Mouse (Mus musculus) kidney, embryonic 16.5 days (tissue): ENCODE measurements at regions not wholly inside any gene's neighbourhood (a gene's known extent, or its start where the extent isn't known, plus 50 kb on each side); places are given as distances from the start of the nearest gene placed in this dataset.

Experiments used
- ATAC-seq: fragments of 200-750 bp; cut with Nextera tagmentation; 2 replicates; pipeline ENCODE4 v1.8.0; 2017; ENCODE audit warnings: moderate TSS enrichment; ENCODE audit not compliant: low FRiP score, low TSS enrichment
- H3K27ac ChIP-seq: fragments of 300-500 bp; sonication (generic); 2 replicates; pipeline ENCODE4 v1.5.1; 2014; ENCODE audit warnings: low read length
- H3K27me3 ChIP-seq: fragments of 300-500 bp; sonication (generic); 2 replicates; pipeline ENCODE4 v1.6.1; 2014; ENCODE audit warnings: low read length, control low read depth, mixed read lengths; ENCODE audit not compliant: insufficient read depth
- H3K36me3 ChIP-seq: fragments of 300-500 bp; sonication (generic); 2 replicates; pipeline ENCODE4 v1.6.1; 2014; ENCODE audit warnings: low read length, control low read depth, mixed read lengths; ENCODE audit not compliant: insufficient read depth
- H3K4me1 ChIP-seq: fragments of 300-500 bp; sonication (generic); 2 replicates; pipeline ENCODE4 v1.6.1; 2014; ENCODE audit warnings: low read length, control low read depth, mixed read lengths; ENCODE audit not compliant: insufficient read depth
- H3K4me2 ChIP-seq: fragments of 300-500 bp; sonication (generic); replicated peaks from 2 replicates; pipeline ENCODE4 v1.6.1; 2014; ENCODE audit warnings: low read depth, low read length
- H3K4me3 ChIP-seq: fragments of 300-500 bp; sonication (generic); 2 replicates; pipeline ENCODE4 v1.5.1; 2014; ENCODE audit warnings: mild to moderate bottlenecking, low read length
- H3K9ac ChIP-seq: fragments of 300-500 bp; sonication (generic); replicated peaks from 2 replicates; pipeline ENCODE4 v1.6.1; 2014; ENCODE audit warnings: low read length
- H3K9me3 ChIP-seq: fragments of 300-500 bp; sonication (generic); 2 replicates; pipeline ENCODE4 v1.6.1; 2016; ENCODE audit warnings: low read length, control low read depth
- WGBS: fragments of 180-500 bp; shearing (Covaris S2); extraction: QIAGEN DNeasy Blood & Tissue Kit; methylation state at CpG from one replicate; pipeline ENCODE4 v1.1.7; 2014; 5-methylcytosine and 5-hydroxymethylcytosine counted together

- Histone ChIP-seq H3K4me1 (no peaks in the 10 kb centered on the region), H3K36me3 (no peaks in the 10 kb centered on the region), H3K4me2 (no peak overlapping the region), H3K27ac (no peak overlapping the region), H3K9ac (no peak overlapping the region), H3K27me3 (no peaks in the 10 kb centered on the region), H3K4me3 (no peak overlapping the region), H3K9me3 (no peaks in the 10 kb centered on the region)
- ATAC-seq: no peak
- 74% methylated on average over 1 of the region's 1 CpGs for WGBS
These were observed 292.9 kb upstream of the Cobl start for GRCm38 (mm10) chr11:12757677-12758076.

- no peaks in the 10 kb centered on the region for H3K27me3 ChIP-seq
- ATAC-seq: no peak
- H3K36me3 ChIP-seq: no peaks in the 10 kb centered on the region
- no peak overlapping the region for H3K27ac ChIP-seq
- H3K4me3 ChIP-seq: no peak overlapping the region
- H3K9me3 ChIP-seq: 0 out of 2 replicates have a peak, but pooled peaks cover 4% of the 10 kb centered on the region
- H3K4me2 ChIP-seq: no peak overlapping the region
- no peak overlapping the region for H3K9ac ChIP-seq
- H3K4me1 ChIP-seq: no peaks in the 10 kb centered on the region
- WGBS: 93% methylated on average over 1 of the region's 1 CpGs
These were observed 285.3 kb upstream of the Cobl start for GRCm38 (mm10) chr11:12750016-12750415.

GRCm38 (mm10) chr11:12749245-12749644, 284.5 kb upstream of the Cobl start:
- Histone ChIP-seq H3K4me2 (no peak overlapping the region), H3K9me3 (0 out of 2 replicates have a peak, but pooled peaks cover 4% of the 10 kb centered on the region), H3K4me1 (no peaks in the 10 kb centered on the region), H3K4me3 (no peak overlapping the region), H3K36me3 (no peaks in the 10 kb centered on the region), H3K27ac (no peak overlapping the region), H3K9ac (no peak overlapping the region), H3K27me3 (no peaks in the 10 kb centered on the region)
- ATAC-seq: no peak
- 81% methylated on average over 4 of the region's 4 CpGs for WGBS

- Histone ChIP-seq H3K27ac (no peak overlapping the region), H3K9ac (no peak overlapping the region), H3K9me3 (no peaks in the 10 kb centered on the region), H3K4me1 (no peaks in the 10 kb centered on the region), H3K4me2 (no peak overlapping the region), H3K4me3 (no peak overlapping the region), H3K27me3 (no peaks in the 10 kb centered on the region), H3K36me3 (no peaks in the 10 kb centered on the region)
- ATAC-seq: no peak
- 45% methylated on average over 2 of the region's 2 CpGs for WGBS
These were observed 277.4 kb upstream of the Cobl start for GRCm38 (mm10) chr11:12742159-12742523.

GRCm38 (mm10) chr11:12741418-12742158, 276.8 kb upstream of the Cobl start:
- 79% methylated on average over 3 of the region's 3 CpGs for WGBS

GRCm38 (mm10) chr11:12734274-12734673, 269.5 kb upstream of the Cobl start:
- H3K4me3 ChIP-seq: no peak overlapping the region
- no peak for ATAC-seq

More at GRCm38 (mm10) chr11:12741418-12742158, 276.8 kb upstream of the Cobl start:
- Histone ChIP-seq H3K36me3 (no peaks in the 10 kb centered on the region), H3K27me3 (no peaks in the 10 kb centered on the region), H3K4me1 (no peaks in the 10 kb centered on the region), H3K9ac (no peak overlapping the region), H3K4me2 (no peak overlapping the region), H3K9me3 (no peaks in the 10 kb centered on the region), H3K4me3 (no peak overlapping the region), H3K27ac (no peak overlapping the region)
- ATAC-seq: no peak

GRCm38 (mm10) chr11:12727293-12727692, 262.5 kb upstream of the Cobl start:
- H3K27ac ChIP-seq: no peak overlapping the region
- H3K4me1 ChIP-seq: no peaks in the 10 kb centered on the region
- H3K4me3 ChIP-seq: no peak overlapping the region
- no peaks in the 10 kb centered on the region for H3K9me3 ChIP-seq
- 90% methylated on average over 1 of the region's 1 CpGs for WGBS
- no peak for ATAC-seq
- no peaks in the 10 kb centered on the region for H3K27me3 ChIP-seq
- H3K36me3 ChIP-seq: no peaks in the 10 kb centered on the region
- H3K4me2 ChIP-seq: no peak overlapping the region
- H3K9ac ChIP-seq: no peak overlapping the region

More at GRCm38 (mm10) chr11:12734274-12734673, 269.5 kb upstream of the Cobl start:
- Histone ChIP-seq H3K27me3 (no peaks in the 10 kb centered on the region), H3K4me1 (no peaks in the 10 kb centered on the region), H3K36me3 (no peaks in the 10 kb centered on the region), H3K4me2 (no peak overlapping the region), H3K9me3 (no peaks in the 10 kb centered on the region), H3K9ac (no peak overlapping the region), H3K27ac (no peak overlapping the region)
- WGBS: 89% methylated on average over 1 of the region's 1 CpGs

- H3K9ac ChIP-seq: no peak overlapping the region
- WGBS: 76% methylated on average over 4 of the region's 4 CpGs
These were observed 261.7 kb upstream of the Cobl start for GRCm38 (mm10) chr11:12726492-12726891.

GRCm38 (mm10) chr11:12722320-12722719, 257.6 kb upstream of the Cobl start:
- no peaks in the 10 kb centered on the region for H3K36me3 ChIP-seq
- no peaks in the 10 kb centered on the region for H3K9me3 ChIP-seq
- 41% methylated on average over 1 of the region's 1 CpGs for WGBS
- H3K9ac ChIP-seq: no peak overlapping the region
- H3K4me3 ChIP-seq: no peak overlapping the region
- ATAC-seq: no peak
- no peak overlapping the region for H3K4me2 ChIP-seq
- H3K27me3 ChIP-seq: no peaks in the 10 kb centered on the region
- no peak overlapping the region for H3K27ac ChIP-seq
- H3K4me1 ChIP-seq: no peaks in the 10 kb centered on the region

More at GRCm38 (mm10) chr11:12726492-12726891, 261.7 kb upstream of the Cobl start:
- H3K4me2 ChIP-seq: no peak overlapping the region
- H3K27ac ChIP-seq: no peak overlapping the region
- H3K4me3 ChIP-seq: no peak overlapping the region
- no peak for ATAC-seq
- H3K9me3 ChIP-seq: no peaks in the 10 kb centered on the region
- H3K4me1 ChIP-seq: no peaks in the 10 kb centered on the region
- H3K27me3 ChIP-seq: no peaks in the 10 kb centered on the region
- H3K36me3 ChIP-seq: no peaks in the 10 kb centered on the region

GRCm38 (mm10) chr11:12720169-12720568, 255.4 kb upstream of the Cobl start:
- Histone ChIP-seq H3K9ac (no peak overlapping the region), H3K9me3 (no peaks in the 10 kb centered on the region), H3K27ac (no peak overlapping the region), H3K27me3 (no peaks in the 10 kb centered on the region), H3K4me2 (no peak overlapping the region), H3K4me3 (no peak overlapping the region), H3K36me3 (no peaks in the 10 kb centered on the region), H3K4me1 (no peaks in the 10 kb centered on the region)
- ATAC-seq: no peak
- WGBS: 91% methylated on average over 3 of the region's 3 CpGs
